Mouse (Mus musculus) ES-Bruce4 (cell line): ENCODE results near the gene Olfr933. TPM values are rescaled to one million over a fixed set of nuclear protein-coding genes. Genes with fewer than 3 reads are reported as not detected.

Source experiments
- H3K27ac ChIP-seq: 2 replicates; pipeline ENCODE4 v1.5.1; 2012; ENCODE audit warnings: low read length, inconsistent platforms; ENCODE audit not compliant: insufficient read depth
- H3K27me3 ChIP-seq: 2 replicates; pipeline ENCODE4 v1.6.1; 2012; ENCODE audit warnings: mild to moderate bottlenecking, low read length, inconsistent platforms; ENCODE audit not compliant: control insufficient read depth, poor library complexity, insufficient read depth, severe bottlenecking
- H3K36me3 ChIP-seq: 2 replicates; pipeline ENCODE4 v1.6.1; 2012; ENCODE audit warnings: inconsistent platforms, mild to moderate bottlenecking, low read length, moderate library complexity; ENCODE audit not compliant: control insufficient read depth, poor library complexity, insufficient read depth, severe bottlenecking
- H3K4me1 ChIP-seq: one replicate; pipeline ENCODE4 v1.8.1; 2011; ENCODE audit warnings: low read length; ENCODE audit not compliant: control insufficient read depth, insufficient read depth
- H3K4me3 ChIP-seq: 2 replicates; pipeline ENCODE4 v1.5.1; 2011; ENCODE audit warnings: low read depth, mild to moderate bottlenecking, low read length
- H3K9ac ChIP-seq: 2 replicates; pipeline ENCODE4 v1.6.1; 2012; ENCODE audit warnings: low read depth, mild to moderate bottlenecking, inconsistent platforms; ENCODE audit not compliant: poor library complexity, severe bottlenecking
- H3K9me3 ChIP-seq: replicated peaks from 2 replicates; pipeline ENCODE4 v1.6.1; 2012; ENCODE audit warnings: mild to moderate bottlenecking, low read length, inconsistent platforms; ENCODE audit not compliant: control insufficient read depth, poor library complexity, insufficient read depth, severe bottlenecking
- CTCF ChIP-seq: IDR thresholded peaks from one replicate; pipeline ENCODE4 v1.8.1; 2011; ENCODE audit warnings: low read depth, low read length
- EP300 ChIP-seq: IDR thresholded peaks from 2 replicates; pipeline ENCODE4 v1.6.1; 2011; ENCODE audit warnings: low read depth, low read length; ENCODE audit not compliant: insufficient read depth
- POLR2A ChIP-seq: IDR thresholded peaks from one replicate; pipeline ENCODE4 v1.8.1; 2011; ENCODE audit warnings: low read length; ENCODE audit not compliant: insufficient read depth
- polyA plus RNA-seq: library from polyadenylated mRNA; stranded (reverse); fragments of >200 nt; gene quantifications from 2 replicates; pipeline ENCODE4 v1.2.4, GENCODE M21; 2011; ENCODE audit warnings: low read depth; ENCODE audit not compliant: missing spikeins, insufficient read depth, insufficient read length

Olfr933 gene
- polyA plus RNA-seq, 1 experiment = not detected

DNA sequence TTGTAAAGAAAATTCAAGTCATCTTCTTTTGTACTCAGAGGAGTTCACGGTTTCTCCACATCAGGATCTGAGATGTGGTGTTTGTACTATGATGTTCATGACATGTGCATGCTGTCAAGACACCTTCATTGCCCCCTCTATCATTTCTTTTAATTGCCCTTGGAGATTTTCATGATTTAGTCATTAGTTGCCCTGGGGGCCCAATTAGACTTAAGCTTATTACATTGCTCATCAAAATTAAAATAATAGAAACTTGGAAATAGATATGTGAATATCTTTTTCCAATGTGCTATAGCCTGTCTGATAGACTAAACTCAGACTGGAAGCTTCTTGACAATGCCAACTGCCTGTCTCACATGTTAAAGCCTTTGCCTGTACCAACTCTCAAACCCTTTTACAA, 51.2 kb downstream of the Olfr933 start, which contains the start of gene Olfr146:
Gene Olfr146 (minus strand): TSS at position 101 of the 400 bp plus-strand sequence.
- no peaks in the 10 kb centered on the region for H3K36me3 ChIP-seq
- TF ChIP-seq POLR2A = no peak
- TF ChIP-seq EP300 = no peak
- no peak for TF ChIP-seq CTCF

More for the DNA sequence above, 51.2 kb downstream of the Olfr933 start, which contains the start of gene Olfr146:
- H3K9ac ChIP-seq = no peak within 1 kb of the TSS
- H3K27ac ChIP-seq = no peak within 1 kb of the TSS
- H3K27me3 ChIP-seq = no peaks in the 10 kb centered on the region
- H3K4me1 ChIP-seq = no peaks in the 10 kb centered on the region
- no peak within 1 kb of the TSS for H3K4me3 ChIP-seq
- no peaks in the 10 kb centered on the region for H3K9me3 ChIP-seq

Other genes starting within 250 kb of the Olfr933 start
- gene Olfr920, start 220.0 kb upstream of the Olfr933 start, polyA plus RNA-seq = 0.37 and 0.43 TPM in 2 replicates
- not detected in 2 replicates for gene Olfr921, start 199.2 kb upstream of the Olfr933 start, polyA plus RNA-seq
- not detected in 2 replicates for gene Olfr922, start 157.7 kb upstream of the Olfr933 start, polyA plus RNA-seq
- gene Olfr923, start 145.8 kb upstream of the Olfr933 start, polyA plus RNA-seq = not detected in 2 replicates
- gene Olfr924, start 127.9 kb upstream of the Olfr933 start, polyA plus RNA-seq = not detected in 2 replicates
- not detected in 2 replicates for gene Olfr26, start 117.3 kb upstream of the Olfr933 start, polyA plus RNA-seq
- not detected in 2 replicates for gene Olfr926, start 95.2 kb upstream of the Olfr933 start, polyA plus RNA-seq
- not detected in 2 replicates for gene Olfr930, start 42.5 kb upstream of the Olfr933 start, polyA plus RNA-seq
- not detected in 2 replicates for gene Olfr934, start 16.0 kb downstream of the Olfr933 start, polyA plus RNA-seq
- gene Olfr935, start 27.4 kb downstream of the Olfr933 start, polyA plus RNA-seq = not detected in 2 replicates
- gene Olfr146, start 51.1 kb downstream of the Olfr933 start, polyA plus RNA-seq = not detected in 2 replicates
- gene Olfr937, start 92.6 kb downstream of the Olfr933 start, polyA plus RNA-seq = not detected in 2 replicates
- not detected in 2 replicates for gene Olfr938, start 106.6 kb downstream of the Olfr933 start, polyA plus RNA-seq
- gene Olfr27, start 155.8 kb downstream of the Olfr933 start, polyA plus RNA-seq = not detected in 2 replicates
- 0.31 and 0.35 TPM in 2 replicates for gene Olfr943, start 194.0 kb downstream of the Olfr933 start, polyA plus RNA-seq
- not detected in 2 replicates for gene Olfr944, start 229.6 kb downstream of the Olfr933 start, polyA plus RNA-seq